Mouse (Mus musculus) adrenal gland, adult 8-10 months (tissue): Measurements from ENCODE around the gene Map4k4. TPM values are rescaled to one million over a fixed set of nuclear protein-coding genes. Genes with fewer than 3 reads are reported as not detected.

Source experiments
- DNase-seq: peaks from one replicate; pipeline ENCODE4 v3.0.0; 2022
- total RNA-seq, 4 experiments: library from RNA; stranded (reverse); gene quantifications; 2 replicates each; pipeline ENCODE4 v1.2.4; 2022

Gene Map4k4
- 100 to 1,000 TPM in 2 of 4 experiments, 10 to 100 TPM in 2; 80.9 to 123 (median 104) TPM for total RNA-seq

- peak; percentile 64 for DNase-seq
Measured at GRCm38 (mm10) chr1:39900181-39901005, at the start of gene Map4k4. TSS of gene Map4k4 (plus strand) at chr1:39900913.

GRCm38 (mm10) chr1:39855949-39856348 lies 44.8 kb upstream of the Map4k4 start:
- DNase-seq: no peak

GRCm38 (mm10) chr1:39856795-39857447 lies 43.8 kb upstream of the Map4k4 start:
- DNase-seq: no peak

GRCm38 (mm10) chr1:39857448-39857820 lies 43.3 kb upstream of the Map4k4 start:
- DNase-seq: no peak

- DNase-seq: no peak
Measured at GRCm38 (mm10) chr1:39859213-39859612, 41.5 kb upstream of the Map4k4 start.

- no peak for DNase-seq
Measured at GRCm38 (mm10) chr1:39866367-39867141, 34.2 kb upstream of the Map4k4 start.

GRCm38 (mm10) chr1:39867142-39867525 lies 33.6 kb upstream of the Map4k4 start:
- no peak for DNase-seq

GRCm38 (mm10) chr1:39867966-39868593 lies 32.6 kb upstream of the Map4k4 start:
- DNase-seq: peak; percentile 67

- DNase-seq: no peak
Measured at GRCm38 (mm10) chr1:39868825-39869571, 31.7 kb upstream of the Map4k4 start.

- DNase-seq: no peak
Measured at GRCm38 (mm10) chr1:39869721-39870201, 31.0 kb upstream of the Map4k4 start.

- no peak for DNase-seq
Measured at GRCm38 (mm10) chr1:39877981-39878380, 22.7 kb upstream of the Map4k4 start.

GRCm38 (mm10) chr1:39882505-39882904 lies 18.2 kb upstream of the Map4k4 start:
- no peak for DNase-seq

- no peak for DNase-seq
Measured at GRCm38 (mm10) chr1:39884803-39885515, 15.8 kb upstream of the Map4k4 start.

GRCm38 (mm10) chr1:39887997-39888396 lies 12.7 kb upstream of the Map4k4 start:
- no peak for DNase-seq

- DNase-seq: no peak
Measured at GRCm38 (mm10) chr1:39889429-39889828, 11.3 kb upstream of the Map4k4 start.

- DNase-seq: no peak
Measured at GRCm38 (mm10) chr1:39889973-39890372, 10.7 kb upstream of the Map4k4 start.

GRCm38 (mm10) chr1:39893153-39893880 lies 7.4 kb upstream of the Map4k4 start:
- no peak for DNase-seq

- DNase-seq: no peak
Measured at GRCm38 (mm10) chr1:39895097-39895496, 5.6 kb upstream of the Map4k4 start.

- DNase-seq: no peak
Measured at GRCm38 (mm10) chr1:39895506-39895905, 5.2 kb upstream of the Map4k4 start.

- no peak for DNase-seq
Measured at GRCm38 (mm10) chr1:39896581-39896980, 4.1 kb upstream of the Map4k4 start.
